Mouse (Mus musculus) forebrain, embryonic 11.5 days (tissue): ENCODE measurements at regions not wholly inside any gene's neighbourhood (a gene's known extent, or its start where the extent isn't known, plus 50 kb on each side); places are given as distances from the start of the nearest gene placed in this dataset.

Source experiments
- ATAC-seq: fragments of 200-750 bp; cut with Nextera tagmentation; replicated peaks from 2 replicates; pipeline ENCODE4 v1.8.0; 2017; ENCODE audit warnings: moderate TSS enrichment; ENCODE audit not compliant: low FRiP score
- DNase-seq: peaks from one replicate; pipeline ENCODE4 v3.0.0-alpha.2; 2017; ENCODE audit warnings: low spot score
- H3K27ac ChIP-seq: fragments of 300-500 bp; sonication (generic); 2 replicates; pipeline ENCODE4 v1.5.1; 2014; ENCODE audit warnings: low read depth, low read length
- H3K27me3 ChIP-seq: fragments of 300-500 bp; sonication (generic); 2 replicates; pipeline ENCODE4 v1.6.1; 2014; ENCODE audit warnings: mild to moderate bottlenecking, low read length, mixed read lengths; ENCODE audit not compliant: control insufficient read depth, insufficient read depth
- H3K36me3 ChIP-seq: fragments of 300-500 bp; sonication (generic); 2 replicates; pipeline ENCODE4 v1.6.1; 2014; ENCODE audit warnings: mild to moderate bottlenecking, low read length, moderate library complexity, mixed read lengths; ENCODE audit not compliant: control insufficient read depth, insufficient read depth
- H3K4me1 ChIP-seq: fragments of 300-500 bp; sonication (generic); replicated peaks from 2 replicates; pipeline ENCODE4 v1.6.1; 2014; ENCODE audit warnings: low read length, mixed read lengths; ENCODE audit not compliant: control insufficient read depth, insufficient read depth
- H3K4me2 ChIP-seq: fragments of 300-500 bp; sonication (generic); 2 replicates; pipeline ENCODE4 v1.6.1; 2014; ENCODE audit warnings: low read depth, mild to moderate bottlenecking, low read length, moderate library complexity, mixed read lengths; ENCODE audit not compliant: severe bottlenecking
- H3K4me3 ChIP-seq: fragments of 300-500 bp; sonication (generic); 2 replicates; pipeline ENCODE4 v1.5.1; 2014; ENCODE audit warnings: low read depth, low read length
- H3K9ac ChIP-seq: fragments of 300-500 bp; sonication (generic); 2 replicates; pipeline ENCODE4 v1.6.1; 2014; ENCODE audit warnings: low read length
- H3K9me3 ChIP-seq: fragments of 300-500 bp; sonication (generic); 2 replicates; pipeline ENCODE4 v1.6.1; 2016; ENCODE audit warnings: low read length, mixed read lengths; ENCODE audit not compliant: control insufficient read depth
- WGBS: fragments of 180-500 bp; shearing (Covaris S2); extraction: QIAGEN DNeasy Blood & Tissue Kit; methylation state at CpG from one replicate; pipeline ENCODE4 v1.1.7; 2014; 5-methylcytosine and 5-hydroxymethylcytosine counted together

DNA sequence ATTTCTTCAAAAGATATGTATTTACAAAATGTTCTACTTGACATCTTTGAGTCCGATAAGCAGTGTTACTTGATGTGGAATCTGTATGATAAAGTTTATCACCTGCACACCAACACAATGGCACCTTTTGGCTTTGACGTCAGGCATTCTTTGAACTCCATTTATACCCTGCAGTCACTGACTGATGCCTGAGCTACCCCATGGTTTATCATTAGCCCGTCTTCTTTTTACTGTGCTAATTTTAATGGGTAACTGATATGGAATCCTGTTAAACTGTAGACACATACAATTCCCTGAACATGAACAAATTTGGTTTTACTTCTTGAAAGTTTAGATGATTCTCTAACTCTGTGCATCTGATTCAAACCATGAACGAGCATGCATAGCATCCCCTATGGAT is 253.8 kb upstream of the Klf6 start:
- Histone ChIP-seq H3K4me2 (no peak overlapping the region), H3K27me3 (no peaks in the 10 kb centered on the region), H3K36me3 (no peaks in the 10 kb centered on the region), H3K4me3 (no peak overlapping the region), H3K9me3 (no peaks in the 10 kb centered on the region), H3K27ac (no peak overlapping the region), H3K9ac (no peak overlapping the region), H3K4me1 (no peaks in the 10 kb centered on the region)
- ATAC-seq (no peak), DNase-seq (no peak)
- 90% methylated on average over 4 of the region's 4 CpGs for WGBS

DNA sequence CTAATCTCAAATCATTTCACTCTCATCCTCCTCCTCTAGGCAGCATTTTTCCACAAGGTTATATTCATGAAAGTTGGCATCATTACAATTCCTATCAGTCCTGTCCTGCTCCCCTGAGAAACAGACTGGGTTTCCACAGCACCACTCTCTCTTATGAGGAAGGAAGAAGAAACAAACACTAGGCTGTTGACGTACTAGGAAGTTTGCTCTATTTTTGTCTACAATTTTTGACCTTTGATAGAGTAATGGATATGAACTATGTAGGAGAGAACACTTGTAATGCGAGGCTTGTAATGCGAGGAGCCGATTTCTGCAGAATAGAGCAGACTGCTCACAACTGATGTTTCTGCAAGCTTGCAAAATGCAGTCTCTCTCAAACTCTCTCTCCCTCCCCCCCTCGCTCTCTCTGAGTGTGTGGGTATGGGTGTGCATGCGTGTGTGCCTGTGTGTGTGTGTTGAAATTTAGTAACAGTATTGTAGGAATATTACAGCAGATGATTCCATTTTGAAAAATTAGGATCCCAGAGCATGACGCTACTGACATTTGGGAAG is 247.0 kb upstream of the Klf6 start:
- no peak overlapping the region for H3K4me3 ChIP-seq
- no peak overlapping the region for H3K27ac ChIP-seq
- WGBS, result 83% methylated on average over 7 of the region's 7 CpGs
- H3K4me2 ChIP-seq, result no peak overlapping the region
- ATAC-seq, result no peak
- H3K9ac ChIP-seq, result no peak overlapping the region
- no peaks in the 10 kb centered on the region for H3K4me1 ChIP-seq
- no peaks in the 10 kb centered on the region for H3K9me3 ChIP-seq
- no peak for DNase-seq
- H3K36me3 ChIP-seq, result no peaks in the 10 kb centered on the region
- no peaks in the 10 kb centered on the region for H3K27me3 ChIP-seq

DNA sequence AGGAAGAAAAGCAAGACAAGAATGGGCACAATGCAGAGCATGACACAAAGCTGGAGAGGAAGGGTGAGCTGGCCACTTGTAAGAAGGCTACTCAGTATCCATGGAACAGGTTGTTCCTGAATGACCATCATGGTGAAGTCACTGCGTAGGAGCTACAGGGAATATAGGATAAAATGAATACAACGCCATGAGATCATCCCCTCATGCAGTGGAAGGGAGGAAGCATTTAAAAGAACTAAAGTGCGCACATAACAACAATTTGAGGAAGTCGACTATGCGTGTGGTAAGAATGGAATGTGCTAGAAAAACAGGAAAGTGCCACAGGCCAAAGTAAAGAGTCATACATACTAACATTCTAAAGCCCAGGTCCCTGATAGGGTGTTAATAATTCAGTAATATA is 246.4 kb upstream of the Klf6 start:
- H3K36me3 ChIP-seq, result no peaks in the 10 kb centered on the region
- no peaks in the 10 kb centered on the region for H3K9me3 ChIP-seq
- H3K27ac ChIP-seq, result no peak overlapping the region
- WGBS, result 85% methylated on average over 5 of the region's 5 CpGs
- H3K4me1 ChIP-seq, result no peaks in the 10 kb centered on the region
- H3K4me3 ChIP-seq, result no peak overlapping the region
- H3K9ac ChIP-seq, result no peak overlapping the region
- H3K27me3 ChIP-seq, result no peaks in the 10 kb centered on the region
- no peak overlapping the region for H3K4me2 ChIP-seq
- ATAC-seq (no peak), DNase-seq (no peak)

DNA sequence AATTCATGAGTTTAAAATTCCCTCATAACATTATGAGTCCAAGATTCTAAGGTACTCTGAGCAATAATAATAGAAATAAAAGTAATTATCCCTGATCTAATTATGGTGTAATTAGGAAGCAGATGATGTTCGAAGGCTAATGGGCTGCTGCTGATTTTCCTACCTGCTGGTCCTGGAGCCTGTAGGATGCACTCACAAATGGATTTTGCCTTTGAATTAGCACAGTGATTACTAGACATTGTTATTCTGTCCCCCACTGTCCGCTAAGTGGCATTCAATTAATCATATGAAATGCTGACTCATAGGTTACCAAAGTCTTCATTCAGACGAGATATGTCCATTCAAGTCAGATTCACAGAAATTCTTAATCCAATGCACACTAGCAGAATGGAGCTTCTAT is 246.0 kb upstream of the Klf6 start:
- no peak for ATAC-seq
- H3K27me3 ChIP-seq, result no peaks in the 10 kb centered on the region
- no peaks in the 10 kb centered on the region for H3K4me1 ChIP-seq
- 62% methylated on average over 3 of the region's 3 CpGs for WGBS
- no peaks in the 10 kb centered on the region for H3K9me3 ChIP-seq
- H3K4me3 ChIP-seq, result no peak overlapping the region
- H3K9ac ChIP-seq, result no peak overlapping the region
- no peak for DNase-seq
- H3K36me3 ChIP-seq, result no peaks in the 10 kb centered on the region
- no peak overlapping the region for H3K27ac ChIP-seq
- H3K4me2 ChIP-seq, result no peak overlapping the region

DNA sequence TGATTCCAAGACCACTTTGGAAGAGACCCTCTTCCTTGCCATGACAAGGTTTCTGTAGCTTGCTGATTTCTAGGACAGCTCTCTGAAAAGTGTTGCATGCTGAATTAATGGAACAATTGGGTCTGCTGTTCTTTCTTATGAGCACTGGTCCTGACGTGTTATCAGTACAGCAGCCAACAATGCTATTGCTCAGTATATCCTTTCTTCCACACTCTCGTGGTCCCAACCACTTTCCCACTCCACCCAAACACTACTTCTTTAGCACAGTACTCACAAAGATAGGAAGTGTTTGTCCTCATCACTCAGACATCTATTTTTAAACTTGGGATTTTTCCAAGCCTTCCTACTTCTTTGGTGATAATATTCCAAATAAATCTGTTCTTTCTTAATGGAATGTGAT is 233.2 kb upstream of the Klf6 start:
- Histone ChIP-seq H3K9me3 (no peaks in the 10 kb centered on the region), H3K9ac (no peak overlapping the region), H3K36me3 (no peaks in the 10 kb centered on the region), H3K4me2 (no peak overlapping the region), H3K27me3 (no peaks in the 10 kb centered on the region), H3K4me1 (no peaks in the 10 kb centered on the region), H3K4me3 (no peak overlapping the region), H3K27ac (no peak overlapping the region)
- ATAC-seq (no peak), DNase-seq (no peak)
- WGBS, result 71% methylated on average over 2 of the region's 2 CpGs

DNA sequence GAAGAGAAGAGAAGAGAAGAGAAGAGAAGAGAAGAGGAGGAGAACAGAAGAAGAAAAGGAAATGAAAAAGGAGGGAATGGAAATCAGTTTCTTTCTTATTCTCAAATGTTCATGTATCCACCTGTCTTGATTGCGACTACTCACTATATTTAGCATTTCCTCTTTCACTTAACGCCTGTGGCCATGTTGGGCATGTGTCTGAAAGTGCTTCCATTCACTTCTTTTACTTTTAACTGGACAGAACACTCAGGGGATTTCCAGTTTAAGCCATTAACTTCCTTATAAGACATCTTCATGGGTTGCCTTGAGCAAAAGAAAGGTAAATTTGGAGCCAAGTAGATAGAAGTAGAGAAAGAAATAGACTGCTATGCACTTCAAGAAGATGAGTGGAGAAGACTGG is 226.3 kb upstream of the Klf6 start:
- no peak overlapping the region for H3K4me2 ChIP-seq
- no peak for DNase-seq
- no peak for ATAC-seq
- no peak overlapping the region for H3K9ac ChIP-seq
- no peak overlapping the region for H3K27ac ChIP-seq
- no peaks in the 10 kb centered on the region for H3K4me1 ChIP-seq
- no peaks in the 10 kb centered on the region for H3K27me3 ChIP-seq
- no peaks in the 10 kb centered on the region for H3K9me3 ChIP-seq
- H3K4me3 ChIP-seq, result no peak overlapping the region
- H3K36me3 ChIP-seq, result no peaks in the 10 kb centered on the region
- 78% methylated on average over 2 of the region's 2 CpGs for WGBS

DNA sequence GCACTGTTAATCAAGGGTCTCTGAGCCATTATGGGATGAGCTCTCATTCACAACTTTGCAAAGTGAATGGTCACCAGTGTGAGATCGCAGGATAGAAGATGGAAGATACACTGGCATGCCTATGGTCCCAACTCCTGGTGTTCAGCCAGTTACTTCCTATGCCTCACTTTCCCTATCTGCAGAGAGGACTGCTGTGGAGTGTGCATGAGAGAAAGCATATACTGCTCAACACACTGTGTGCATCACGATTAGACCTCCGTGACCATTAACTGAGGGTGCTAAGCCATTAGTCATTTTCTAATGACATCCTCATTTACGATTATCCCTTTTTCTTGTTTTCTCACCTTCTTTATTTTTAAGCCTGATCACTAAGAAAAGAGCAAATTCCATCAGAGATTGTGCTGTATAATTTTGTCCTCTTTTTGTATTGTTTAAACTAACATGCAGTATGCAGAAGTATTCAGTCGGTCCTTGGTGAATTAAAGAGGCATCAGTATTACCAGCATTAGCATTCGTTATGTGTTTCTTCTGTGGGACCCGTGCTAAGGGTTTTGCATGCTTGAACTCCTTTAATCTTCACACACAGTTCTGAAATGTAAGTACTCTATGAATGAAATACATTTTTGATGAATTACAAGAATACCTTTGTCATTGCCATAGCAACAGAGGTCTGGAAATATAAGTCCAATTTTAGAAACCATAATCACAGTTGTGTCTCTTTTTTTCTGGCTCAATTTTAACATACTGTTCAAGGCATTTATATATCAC is 219.4 kb upstream of the Klf6 start:
- Histone ChIP-seq H3K9me3 (no peaks in the 10 kb centered on the region), H3K4me3 (no peak overlapping the region), H3K27me3 (no peaks in the 10 kb centered on the region), H3K27ac (no peak overlapping the region), H3K4me1 (no peaks in the 10 kb centered on the region), H3K36me3 (no peaks in the 10 kb centered on the region), H3K9ac (no peak overlapping the region), H3K4me2 (no peak overlapping the region)
- DNase-seq (no peak), ATAC-seq (no peak)
- WGBS, result 77% methylated on average over 7 of the region's 7 CpGs

DNA sequence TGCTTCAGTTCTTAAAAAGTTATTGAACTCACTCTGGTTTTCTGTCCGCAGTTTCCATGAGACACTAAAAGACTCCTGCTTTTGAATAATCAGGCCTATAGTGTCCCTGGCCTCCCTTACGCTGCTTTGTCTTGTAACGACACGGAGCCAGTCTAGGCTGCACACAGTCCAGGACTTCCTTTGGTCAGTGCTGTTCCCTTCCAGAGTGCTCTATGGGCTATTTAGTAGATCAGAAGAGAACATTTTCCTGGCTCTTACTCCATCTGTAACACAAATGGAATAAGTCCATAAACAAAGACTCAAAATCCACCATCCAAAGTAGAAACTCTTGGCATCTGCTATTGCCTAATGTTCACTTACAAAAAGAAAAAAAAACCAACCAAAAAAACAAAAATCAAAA is 213.0 kb upstream of the Klf6 start:
- H3K4me1 ChIP-seq, result no peaks in the 10 kb centered on the region
- H3K4me2 ChIP-seq, result no peak overlapping the region
- H3K9me3 ChIP-seq, result no peaks in the 10 kb centered on the region
- peak; percentile 48 for DNase-seq
- no peak overlapping the region for H3K4me3 ChIP-seq
- WGBS, result 79% methylated on average over 4 of the region's 4 CpGs
- no peaks in the 10 kb centered on the region for H3K27me3 ChIP-seq
- no peaks in the 10 kb centered on the region for H3K36me3 ChIP-seq
- no peak overlapping the region for H3K9ac ChIP-seq
- H3K27ac ChIP-seq, result no peak overlapping the region
- no peak for ATAC-seq

DNA sequence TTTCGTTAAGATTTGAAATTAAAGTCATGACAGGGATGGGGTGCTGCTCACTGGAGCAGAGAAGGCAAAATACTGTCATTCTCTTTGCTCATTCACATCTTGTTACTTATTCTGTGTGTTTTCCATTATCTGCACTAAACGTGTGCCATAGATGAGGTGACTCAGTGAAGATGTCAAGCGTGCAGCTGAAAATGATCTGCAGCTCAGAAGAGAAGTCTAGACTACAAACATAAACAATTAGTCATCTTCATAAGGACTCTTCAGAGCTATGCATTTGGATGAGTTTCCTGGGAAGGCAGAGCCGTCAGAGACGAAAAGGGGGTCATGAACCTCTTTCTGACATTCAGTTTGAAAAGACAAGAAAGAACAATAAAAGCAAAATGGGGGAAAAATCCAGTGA is 203.7 kb upstream of the Klf6 start:
- ATAC-seq, result no peak
- DNase-seq, result no peak
- no peak overlapping the region for H3K4me3 ChIP-seq
- no peaks in the 10 kb centered on the region for H3K9me3 ChIP-seq
- H3K4me1 ChIP-seq, result no peaks in the 10 kb centered on the region
- no peaks in the 10 kb centered on the region for H3K27me3 ChIP-seq
- H3K36me3 ChIP-seq, result no peaks in the 10 kb centered on the region
- H3K4me2 ChIP-seq, result no peak overlapping the region
- H3K9ac ChIP-seq, result no peak overlapping the region
- WGBS, result 53% methylated on average over 5 of the region's 5 CpGs
- no peak overlapping the region for H3K27ac ChIP-seq
